Mouse (Mus musculus): ENCODE measurements at regions not wholly inside any gene's neighbourhood (a gene's known extent, or its start where the extent isn't known, plus 50 kb on each side); places are given as distances from the start of the nearest gene placed in this dataset.

DNA sequence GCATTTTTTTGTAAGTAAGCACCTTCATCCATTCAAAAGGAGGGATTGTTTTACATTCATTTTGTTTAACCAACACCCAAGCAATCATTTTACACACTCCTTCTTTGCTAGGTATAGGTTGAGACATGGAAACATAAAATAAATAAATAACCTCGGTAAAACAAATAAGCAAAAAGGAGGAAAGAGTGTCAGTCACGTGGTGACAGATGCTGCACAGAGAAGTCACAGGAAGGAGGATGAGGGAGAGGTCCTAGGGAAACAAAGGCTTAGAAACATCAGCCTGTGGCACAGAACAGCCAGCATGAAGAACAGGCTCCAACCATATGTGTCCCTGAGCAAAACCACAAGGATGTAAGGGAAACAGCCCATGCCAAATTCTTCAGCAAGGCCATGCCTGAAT, 113.5 kb upstream of the Cblb start:
- no peak; the same call in 1 of the 2 replicates for ATAC-seq (ENCODE audit: low read depth)
- Histone ChIP-seq H3K4me2 (ENCODE audit: low read depth, low read length) (no peak overlapping the region), H3K27me3 (replicated peaks; ENCODE audit: control insufficient read depth, insufficient read depth, low read length) (no peaks in the 10 kb centered on the region), H3K36me3 (ENCODE audit: control insufficient read depth, insufficient read depth, low read length) (no peaks in the 10 kb centered on the region), H3K9me3 (ENCODE audit: control insufficient read depth, low read length) (no peaks in the 10 kb centered on the region; the same call in 1 of the 2 replicates), H3K9ac (ENCODE audit: low read depth, low read length) (no peak overlapping the region), H3K4me3 (ENCODE audit: low read depth, low read length) (no peak overlapping the region), H3K27ac (replicated peaks; ENCODE audit: low read depth, low read length) (no peak overlapping the region), H3K4me1 (ENCODE audit: control insufficient read depth, insufficient read depth, low read length) (peaks cover 14% of the 10 kb centered on the region)
- DNase-seq (ENCODE audit: low spot score), result no peak
- WGBS, result 30% methylated on average over 2 of the region's 2 CpGs

DNA sequence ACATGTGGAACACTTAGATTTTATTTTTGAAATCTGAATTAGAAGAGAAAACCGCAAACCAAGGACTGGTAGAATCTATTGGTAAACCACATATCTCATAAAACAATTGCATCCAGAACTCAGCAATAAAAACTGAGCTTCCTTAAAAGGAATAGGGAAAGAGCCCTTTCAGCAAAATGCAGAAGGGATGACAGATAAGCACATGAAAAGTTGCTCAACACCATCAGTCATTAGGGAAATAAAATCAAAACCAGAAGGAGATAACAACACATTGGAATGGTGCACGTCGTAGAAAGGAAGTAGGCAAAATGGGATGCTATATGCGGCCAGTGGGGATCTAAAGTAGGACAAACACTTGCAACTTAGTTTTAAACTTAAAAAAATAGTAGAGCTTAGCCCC, 110.0 kb upstream of the Cblb start:
- H3K27me3 ChIP-seq (replicated peaks; ENCODE audit: control insufficient read depth, insufficient read depth, low read length), result no peaks in the 10 kb centered on the region
- no peaks in the 10 kb centered on the region for H3K9me3 ChIP-seq (ENCODE audit: control insufficient read depth, low read length)
- ATAC-seq (ENCODE audit: low read depth) (no peak), DNase-seq (ENCODE audit: low spot score) (no peak)
- WGBS, result 75% methylated on average over 4 of the region's 4 CpGs
- peaks cover 8% of the 10 kb centered on the region for H3K4me1 ChIP-seq (ENCODE audit: control insufficient read depth, insufficient read depth, low read length)
- H3K27ac ChIP-seq (replicated peaks; ENCODE audit: low read depth, low read length), result no peak overlapping the region
- no peaks in the 10 kb centered on the region for H3K36me3 ChIP-seq (ENCODE audit: control insufficient read depth, insufficient read depth, low read length)
- H3K9ac ChIP-seq (ENCODE audit: low read depth, low read length), result no peak overlapping the region
- no peak overlapping the region for H3K4me2 ChIP-seq (ENCODE audit: low read depth, low read length)
- no peak overlapping the region for H3K4me3 ChIP-seq (ENCODE audit: low read depth, low read length)

GRCm38 (mm10) chr16:51922589-51922988, 108.4 kb upstream of the Cblb start:
- DNase-seq (ENCODE audit: low spot score) (no peak), ATAC-seq (ENCODE audit: low read depth) (no peak)
- H3K36me3 ChIP-seq (ENCODE audit: control insufficient read depth, insufficient read depth, low read length), result no peaks in the 10 kb centered on the region
- no peak overlapping the region for H3K9ac ChIP-seq (ENCODE audit: low read depth, low read length)
- WGBS, result 76% methylated on average over 3 of the region's 3 CpGs
- H3K4me2 ChIP-seq (ENCODE audit: low read depth, low read length), result no peak overlapping the region
- no peak overlapping the region for H3K4me3 ChIP-seq (ENCODE audit: low read depth, low read length)
- no peaks in the 10 kb centered on the region for H3K27me3 ChIP-seq (replicated peaks; ENCODE audit: control insufficient read depth, insufficient read depth, low read length)
- H3K27ac ChIP-seq (replicated peaks; ENCODE audit: low read depth, low read length), result no peak overlapping the region
- H3K4me1 ChIP-seq (ENCODE audit: control insufficient read depth, insufficient read depth, low read length), result no peaks in the 10 kb centered on the region
- no peaks in the 10 kb centered on the region for H3K9me3 ChIP-seq (ENCODE audit: control insufficient read depth, low read length)

GRCm38 (mm10) chr16:51925639-51926038, 105.4 kb upstream of the Cblb start:
- no peak overlapping the region for H3K4me2 ChIP-seq (ENCODE audit: low read depth, low read length)
- no peak overlapping the region for H3K27ac ChIP-seq (replicated peaks; ENCODE audit: low read depth, low read length)
- DNase-seq (ENCODE audit: low spot score) (no peak), ATAC-seq (ENCODE audit: low read depth) (no peak)
- no peaks in the 10 kb centered on the region for H3K27me3 ChIP-seq (replicated peaks; ENCODE audit: control insufficient read depth, insufficient read depth, low read length)
- H3K36me3 ChIP-seq (ENCODE audit: control insufficient read depth, insufficient read depth, low read length), result no peaks in the 10 kb centered on the region
- no peaks in the 10 kb centered on the region for H3K9me3 ChIP-seq (ENCODE audit: control insufficient read depth, low read length)
- H3K9ac ChIP-seq (ENCODE audit: low read depth, low read length), result no peak overlapping the region
- no peak overlapping the region for H3K4me3 ChIP-seq (ENCODE audit: low read depth, low read length)
- H3K4me1 ChIP-seq (ENCODE audit: control insufficient read depth, insufficient read depth, low read length), result no peaks in the 10 kb centered on the region
- 79% methylated on average over 3 of the region's 3 CpGs for WGBS

GRCm38 (mm10) chr16:51933122-51933521, 97.9 kb upstream of the Cblb start:
- ATAC-seq (ENCODE audit: low read depth), result no peak

DNA sequence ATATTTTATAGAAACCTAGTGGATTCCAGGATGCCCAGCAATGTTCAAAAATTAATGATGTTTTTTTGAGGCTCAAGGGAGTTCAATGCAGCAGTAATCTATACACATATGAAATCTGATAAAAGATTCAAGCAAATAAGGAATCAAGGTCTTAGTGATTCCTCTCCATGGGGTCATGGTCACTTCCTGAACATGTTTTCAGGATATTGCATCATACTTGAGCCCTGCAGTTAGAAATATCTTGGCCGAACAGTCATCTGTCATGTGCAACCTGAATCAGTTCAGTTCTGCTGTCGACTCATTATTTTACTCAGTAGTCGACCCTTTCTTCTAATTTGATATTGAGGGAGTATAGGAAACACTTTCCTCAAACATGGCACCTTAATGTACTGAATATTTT, 97.1 kb upstream of the Cblb start:
- Histone ChIP-seq H3K4me3 (ENCODE audit: low read depth, low read length) (no peak overlapping the region), H3K27me3 (replicated peaks; ENCODE audit: control insufficient read depth, insufficient read depth, low read length) (no peaks in the 10 kb centered on the region), H3K9ac (ENCODE audit: low read depth, low read length) (no peak overlapping the region), H3K27ac (replicated peaks; ENCODE audit: low read depth, low read length) (no peak overlapping the region), H3K9me3 (ENCODE audit: control insufficient read depth, low read length) (no peaks in the 10 kb centered on the region), H3K36me3 (ENCODE audit: control insufficient read depth, insufficient read depth, low read length) (no peaks in the 10 kb centered on the region), H3K4me2 (ENCODE audit: low read depth, low read length) (no peak overlapping the region), H3K4me1 (ENCODE audit: control insufficient read depth, insufficient read depth, low read length) (no peaks in the 10 kb centered on the region)
- no peak for ATAC-seq (ENCODE audit: low read depth)
- no peak for DNase-seq (ENCODE audit: low spot score)
- 80% methylated on average over 3 of the region's 3 CpGs for WGBS

More at GRCm38 (mm10) chr16:51933122-51933521, 97.9 kb upstream of the Cblb start:
- Histone ChIP-seq H3K9ac (ENCODE audit: low read depth, low read length) (no peak overlapping the region), H3K27me3 (replicated peaks; ENCODE audit: control insufficient read depth, insufficient read depth, low read length) (no peaks in the 10 kb centered on the region), H3K27ac (replicated peaks; ENCODE audit: low read depth, low read length) (no peak overlapping the region), H3K9me3 (ENCODE audit: control insufficient read depth, low read length) (no peaks in the 10 kb centered on the region), H3K4me1 (ENCODE audit: control insufficient read depth, insufficient read depth, low read length) (no peaks in the 10 kb centered on the region), H3K4me3 (ENCODE audit: low read depth, low read length) (no peak overlapping the region), H3K4me2 (ENCODE audit: low read depth, low read length) (no peak overlapping the region), H3K36me3 (ENCODE audit: control insufficient read depth, insufficient read depth, low read length) (no peaks in the 10 kb centered on the region)
- DNase-seq (ENCODE audit: low spot score), result no peak
- WGBS, result 89% methylated on average over 2 of the region's 2 CpGs

- Histone ChIP-seq H3K4me3 (ENCODE audit: low read depth, low read length) (no peak overlapping the region), H3K27me3 (replicated peaks; ENCODE audit: control insufficient read depth, insufficient read depth, low read length) (no peaks in the 10 kb centered on the region), H3K9me3 (ENCODE audit: control insufficient read depth, low read length) (no peaks in the 10 kb centered on the region), H3K4me2 (ENCODE audit: low read depth, low read length) (no peak overlapping the region), H3K4me1 (ENCODE audit: control insufficient read depth, insufficient read depth, low read length) (no peaks in the 10 kb centered on the region), H3K9ac (ENCODE audit: low read depth, low read length) (no peak overlapping the region), H3K36me3 (ENCODE audit: control insufficient read depth, insufficient read depth, low read length) (no peaks in the 10 kb centered on the region), H3K27ac (replicated peaks; ENCODE audit: low read depth, low read length) (no peak overlapping the region)
- peak; percentile 76 for DNase-seq (ENCODE audit: low spot score)
- 67% methylated on average over 9 of the region's 9 CpGs for WGBS
- ATAC-seq (ENCODE audit: low read depth), result peak; percentile 72
These were observed 93.7 kb upstream of the Cblb start for GRCm38 (mm10) chr16:51937298-51937697.

DNA sequence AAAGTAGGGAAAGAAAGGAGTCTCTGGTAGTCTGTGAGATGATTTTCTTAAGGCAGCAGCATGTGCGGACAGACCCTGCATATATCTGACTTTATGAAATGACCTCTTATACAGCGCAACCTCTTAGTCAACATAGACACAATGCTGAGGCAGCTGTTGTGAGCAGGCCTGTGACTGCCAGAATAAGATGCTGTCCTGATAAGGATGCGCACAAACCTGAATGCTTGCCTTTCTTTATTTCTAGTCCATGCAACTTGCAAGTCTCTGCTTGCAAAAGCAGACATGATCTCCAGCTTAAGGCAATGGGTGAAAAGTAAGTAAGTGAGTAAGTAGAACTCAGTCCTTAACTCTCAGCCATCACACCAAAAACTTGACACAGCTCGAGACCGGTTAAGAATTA, 92.0 kb upstream of the Cblb start:
- H3K27me3 ChIP-seq (replicated peaks; ENCODE audit: control insufficient read depth, insufficient read depth, low read length), result no peaks in the 10 kb centered on the region
- DNase-seq (ENCODE audit: low spot score), result peak; percentile 8
- no peak overlapping the region for H3K9ac ChIP-seq (ENCODE audit: low read depth, low read length)
- H3K9me3 ChIP-seq (ENCODE audit: control insufficient read depth, low read length), result no peaks in the 10 kb centered on the region
- no peak overlapping the region for H3K4me3 ChIP-seq (ENCODE audit: low read depth, low read length)
- H3K36me3 ChIP-seq (ENCODE audit: control insufficient read depth, insufficient read depth, low read length), result no peaks in the 10 kb centered on the region
- no peak overlapping the region for H3K27ac ChIP-seq (replicated peaks; ENCODE audit: low read depth, low read length)
- H3K4me2 ChIP-seq (ENCODE audit: low read depth, low read length), result no peak overlapping the region
- ATAC-seq (ENCODE audit: low read depth), result no peak
- H3K4me1 ChIP-seq (ENCODE audit: control insufficient read depth, insufficient read depth, low read length), result no peaks in the 10 kb centered on the region
- 73% methylated on average over 5 of the region's 5 CpGs for WGBS

DNA sequence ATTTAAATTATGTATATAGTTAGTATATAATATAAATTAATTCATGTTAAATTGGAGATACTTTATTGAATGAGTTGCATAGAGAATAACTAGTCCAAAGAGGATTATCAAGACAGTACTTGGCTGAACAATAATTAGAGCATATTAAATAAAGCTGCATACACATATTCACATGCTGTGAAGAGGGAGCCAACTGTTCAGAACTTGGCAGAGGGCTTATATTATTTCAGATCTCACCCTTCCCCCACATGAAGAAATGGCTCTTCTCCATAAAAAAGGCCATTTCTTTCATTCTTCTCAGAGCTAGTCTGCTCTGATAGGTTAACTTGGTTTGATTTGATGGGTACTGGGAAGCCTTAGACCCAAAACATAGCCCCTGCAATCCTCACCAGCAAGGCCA, 90.5 kb upstream of the Cblb start:
- no peaks in the 10 kb centered on the region for H3K27me3 ChIP-seq (replicated peaks; ENCODE audit: control insufficient read depth, insufficient read depth, low read length)
- H3K9me3 ChIP-seq (ENCODE audit: control insufficient read depth, low read length), result 0 out of 2 replicates have a peak, but pooled peaks cover 3% of the 10 kb centered on the region
- no peak overlapping the region for H3K9ac ChIP-seq (ENCODE audit: low read depth, low read length)
- ATAC-seq (ENCODE audit: low read depth), result no peak
- H3K4me2 ChIP-seq (ENCODE audit: low read depth, low read length), result no peak overlapping the region
- H3K27ac ChIP-seq (replicated peaks; ENCODE audit: low read depth, low read length), result no peak overlapping the region
- DNase-seq (ENCODE audit: low spot score), result no peak
- no peaks in the 10 kb centered on the region for H3K36me3 ChIP-seq (ENCODE audit: control insufficient read depth, insufficient read depth, low read length)
- no peaks in the 10 kb centered on the region for H3K4me1 ChIP-seq (ENCODE audit: control insufficient read depth, insufficient read depth, low read length)
- no peak overlapping the region for H3K4me3 ChIP-seq (ENCODE audit: low read depth, low read length)
